Mouse (Mus musculus) frontal cortex, postnatal 36 days (tissue): ENCODE data around the gene Kdm1b.

Source experiments
- DNase-seq, 2 experiments: peaks; one replicate each; pipeline ENCODE4 v3.0.0; 2022; ENCODE audit warnings: low spot score in 2 of 2

The Kdm1b gene

DNA sequence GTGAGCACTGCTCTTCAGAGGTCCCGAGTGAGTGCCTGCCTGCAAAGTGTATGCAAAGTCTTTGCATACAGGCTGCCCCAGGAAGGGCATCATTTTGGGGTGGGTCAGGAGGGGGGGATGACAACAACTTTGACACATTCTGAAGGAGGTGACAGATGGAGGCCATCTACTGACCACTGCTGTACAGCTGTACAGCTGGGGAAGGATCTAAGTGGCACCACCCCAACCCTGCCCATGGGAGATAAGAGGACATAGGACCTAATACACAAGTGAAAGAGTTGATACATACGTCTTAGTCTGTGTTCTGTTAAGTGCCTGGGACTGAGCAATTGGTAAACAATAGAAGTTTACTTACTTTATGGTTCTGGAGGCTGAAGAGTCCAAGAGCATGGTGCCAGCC is 65.9 kb downstream of the Kdm1b start:
- no peak for DNase-seq

DNA sequence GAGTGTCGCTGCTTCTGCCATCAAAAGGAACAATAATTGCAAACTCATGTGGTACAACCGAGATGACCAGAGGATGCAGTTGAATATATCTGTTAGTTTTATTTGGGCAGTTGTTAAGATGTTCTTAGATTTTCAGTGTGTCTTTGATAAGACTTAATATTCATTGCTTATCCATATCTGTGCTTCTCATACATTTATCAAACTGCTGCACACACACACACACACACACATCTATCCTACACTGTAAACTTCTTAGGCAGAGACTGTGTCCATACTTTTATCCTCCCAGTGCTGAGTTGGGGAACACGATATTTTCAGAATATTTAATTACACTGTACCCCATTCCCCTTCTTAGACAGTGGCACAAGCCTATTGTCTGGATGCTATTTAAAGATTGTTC is 67.9 kb downstream of the Kdm1b start:
- no peak for DNase-seq

- DNase-seq, result no peak
These were observed 68.8 kb downstream of the Kdm1b start for GRCm38 (mm10) chr13:47112056-47112455.

GRCm38 (mm10) chr13:47112924-47113323 is 69.6 kb downstream of the Kdm1b start:
- DNase-seq, result no peak

GRCm38 (mm10) chr13:47116000-47116399 is 72.7 kb downstream of the Kdm1b start:
- no peak for DNase-seq

DNA sequence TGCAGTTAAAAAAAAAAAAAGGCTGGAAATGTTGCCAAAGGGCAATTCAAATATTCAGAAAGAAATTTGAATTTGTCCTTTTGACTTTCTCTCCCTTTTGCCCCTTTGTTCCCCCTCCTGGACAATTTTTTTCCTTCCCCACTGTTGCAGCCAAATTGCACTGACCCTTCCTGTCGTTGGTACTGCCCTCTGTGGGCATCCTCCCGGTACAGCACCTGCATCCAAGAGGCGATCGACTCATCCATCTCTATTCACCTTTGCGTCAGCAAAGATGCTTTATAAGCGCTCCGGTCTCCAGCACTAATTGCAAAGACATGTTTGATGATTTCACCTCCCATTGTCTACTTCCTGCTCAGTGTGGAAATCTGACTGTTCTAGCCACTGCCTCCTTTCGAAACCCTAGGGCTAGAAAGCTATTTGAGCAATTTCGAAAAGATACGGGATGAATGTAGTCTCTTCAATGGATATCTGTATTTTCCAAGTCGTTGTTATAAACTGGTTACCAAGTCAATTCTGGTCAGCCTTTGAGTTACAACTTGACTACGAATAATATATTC is 78.1 kb downstream of the Kdm1b start:
- no peak for DNase-seq

DNA sequence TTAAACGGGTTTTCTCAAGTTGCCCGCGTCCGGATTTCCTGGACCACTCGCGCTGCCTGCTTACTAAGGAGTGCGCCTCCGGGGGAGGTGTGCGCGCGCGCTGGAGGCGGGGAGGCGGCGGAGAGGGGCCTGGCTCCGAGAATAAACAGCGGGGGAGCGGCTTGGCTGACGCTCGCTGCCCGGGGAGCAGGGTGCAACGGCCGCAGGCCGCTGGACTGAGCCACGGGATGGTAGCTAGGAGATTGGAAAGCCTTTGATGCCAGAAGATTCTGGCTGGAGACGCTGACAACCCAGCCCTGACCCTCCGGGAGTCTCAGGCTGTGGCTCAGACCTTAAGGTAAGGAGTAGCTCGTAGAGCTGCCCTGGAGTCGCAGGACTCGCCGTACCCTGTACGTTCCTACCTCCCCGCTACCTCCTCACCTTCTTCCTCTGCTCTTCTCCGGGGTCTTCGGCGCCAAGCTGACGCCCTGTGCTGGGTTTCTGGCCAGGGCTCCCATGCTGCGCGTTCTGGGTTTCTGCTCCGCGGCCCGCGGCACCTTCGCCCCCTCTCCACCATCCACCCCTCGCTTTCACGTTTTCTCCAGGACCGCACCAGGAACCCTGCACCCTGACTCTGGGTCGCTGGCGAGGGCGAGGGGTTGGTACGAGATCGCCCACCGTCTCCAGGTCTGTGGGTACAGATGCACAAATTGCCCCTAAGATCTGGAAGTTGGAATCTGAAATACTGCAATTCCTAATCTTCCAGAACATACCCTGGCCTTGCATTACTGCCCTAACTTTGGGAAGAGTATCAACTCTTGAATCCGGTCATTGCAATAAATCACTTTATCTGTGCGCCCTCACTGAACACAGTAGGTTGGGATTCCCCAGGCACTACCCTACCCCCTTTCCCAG is 79.5 kb downstream of the Kdm1b start, which contains the start of gene Rnf144b:
Gene Rnf144b (plus strand): TSS at position 120 of the 894 bp plus-strand sequence.
- DNase-seq, result peak; percentile 49 to 64

- no peak for DNase-seq
These were observed 81.2 kb downstream of the Kdm1b start for GRCm38 (mm10) chr13:47124449-47124848.

DNA sequence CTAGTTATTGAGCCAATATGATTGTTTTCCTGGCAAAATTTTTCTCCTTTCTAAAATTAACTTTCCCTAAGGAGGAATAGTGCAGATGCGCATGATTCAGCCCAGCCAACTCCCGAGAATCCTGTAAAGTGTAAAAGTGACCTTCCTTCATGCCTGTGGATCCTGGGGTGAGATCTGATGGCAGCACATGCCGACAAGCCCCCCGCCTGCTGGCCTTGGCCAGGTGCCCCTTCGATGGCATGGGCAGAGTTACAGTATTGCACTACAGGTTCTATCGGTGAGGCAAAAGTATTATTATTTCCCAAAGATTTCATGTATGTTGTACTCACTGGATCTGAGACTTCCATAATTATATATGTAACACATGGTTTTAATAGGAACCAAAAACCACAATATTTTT is 81.7 kb downstream of the Kdm1b start:
- no peak for DNase-seq

DNA sequence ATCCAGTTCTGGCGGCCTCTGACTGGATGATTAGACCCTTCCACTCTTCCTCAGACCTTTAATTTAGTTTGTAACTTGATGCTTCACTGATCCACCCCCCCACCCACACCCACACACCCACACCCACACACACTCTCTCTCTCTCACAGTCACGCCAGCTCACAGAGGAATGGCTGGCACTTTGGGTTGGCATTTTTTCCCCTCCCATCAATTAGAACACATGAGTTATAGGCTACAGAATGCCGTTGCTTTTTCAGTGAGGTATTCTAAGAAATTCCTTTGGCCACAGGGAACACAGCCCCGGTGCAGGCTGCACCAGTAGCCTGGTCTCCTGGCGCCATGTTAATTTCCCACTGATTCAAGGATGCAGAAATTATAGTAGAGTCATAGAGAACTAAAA is 82.3 kb downstream of the Kdm1b start:
- DNase-seq, result no peak

DNA sequence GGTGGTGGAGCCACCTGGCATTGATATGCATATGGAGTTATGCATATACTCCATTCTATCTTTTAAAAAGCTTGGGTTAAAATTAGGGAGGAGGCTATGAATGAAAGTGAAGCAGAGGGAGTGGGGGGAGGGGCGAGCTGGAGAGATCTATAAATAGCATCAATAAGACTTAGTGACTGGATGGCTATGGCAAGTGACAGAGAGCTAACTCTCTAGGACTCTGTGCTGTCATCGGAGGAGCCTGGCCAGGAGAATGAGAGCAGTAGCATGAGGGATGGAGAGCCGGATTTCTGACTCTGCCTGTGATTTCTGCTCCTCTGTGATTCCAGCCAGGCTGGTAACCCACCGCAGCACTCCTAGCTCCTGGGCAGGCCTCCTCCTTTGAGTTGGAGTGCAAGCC is 85.8 kb downstream of the Kdm1b start:
- DNase-seq, result no peak

- DNase-seq, result no peak
These were observed 89.8 kb downstream of the Kdm1b start for GRCm38 (mm10) chr13:47133058-47133457.

GRCm38 (mm10) chr13:47134836-47135235 is 91.5 kb downstream of the Kdm1b start:
- peak; percentile 48 to 62 for DNase-seq
